Mouse (Mus musculus): ENCODE data around the gene Trir. TPM values are rescaled to one million over a fixed set of nuclear protein-coding genes. Genes with fewer than 3 reads are reported as not detected.

Gene Trir
- polyA plus RNA-seq, 1 experiment from 2014 or later, result 180 TPM

GRCm38 (mm10) chr8:85076993-85077392, 50.4 kb downstream of the Trir start:
- WGBS, result 0% methylated on average over 2 of the region's 2 CpGs
- Histone ChIP-seq H3K9me3 (no peaks in the 10 kb centered on the region), H3K9ac (no peak overlapping the region), H3K36me3 (peaks cover 37% of the 10 kb centered on the region), H3K4me3 (no peak overlapping the region), H3K27me3 (replicated peaks) (no peaks in the 10 kb centered on the region), H3K4me2 (replicated peaks) (no peak overlapping the region), H3K27ac (no peak overlapping the region), H3K4me1 (peaks cover 31% of the 10 kb centered on the region)
- ATAC-seq (ENCODE audit: low FRiP score, low read depth), result peak; percentile 31; the same call in 1 of the 2 replicates

Small RNAs within 50 kb of the gene (microRNA-seq; reads per million reads assigned to microRNA genes)
- 1.5 reads per million for gene Mir7070

Other genes with a start within 250 kb of the Trir start
- 8.4 and 11.2 TPM in 2 replicates for gene Nfix, start 226.5 kb upstream of the Trir start, polyA plus RNA-seq (2016; fragmentation: Nextera tagmentation; extraction: Ambion mirVana)
- 6.5 and 8.3 TPM in 2 replicates for gene Dand5, start 204.0 kb upstream of the Trir start, polyA plus RNA-seq (2016; fragmentation: Nextera tagmentation; extraction: Ambion mirVana)
- 39.7 and 40.1 TPM in 2 replicates for gene Gadd45gip1, start 195.3 kb upstream of the Trir start, polyA plus RNA-seq (2016; fragmentation: Nextera tagmentation; extraction: Ambion mirVana)
- 89.7 and 94.8 TPM in 2 replicates for gene Rad23a, start 186.2 kb upstream of the Trir start, polyA plus RNA-seq (2016; fragmentation: Nextera tagmentation; extraction: Ambion mirVana)
- 753 and 769 TPM in 2 replicates for gene Calr, start 179.9 kb upstream of the Trir start, polyA plus RNA-seq (2016; fragmentation: Nextera tagmentation; extraction: Ambion mirVana)
- gene Farsa, start 169.8 kb upstream of the Trir start, polyA plus RNA-seq (2016; fragmentation: Nextera tagmentation; extraction: Ambion mirVana), result 108 and 110 TPM in 2 replicates
- 34.2 and 34.9 TPM in 2 replicates for gene Syce2, start 154.7 kb upstream of the Trir start, polyA plus RNA-seq (2016; fragmentation: Nextera tagmentation; extraction: Ambion mirVana)
- 32.1 and 37.0 TPM in 2 replicates for gene Gcdh, start 132.9 kb upstream of the Trir start, polyA plus RNA-seq (2016; fragmentation: Nextera tagmentation; extraction: Ambion mirVana)
- gene Klf1, start 124.9 kb upstream of the Trir start, polyA plus RNA-seq (2016; fragmentation: Nextera tagmentation; extraction: Ambion mirVana), result 3.4 and 4.0 TPM in 2 replicates
- gene Dnase2a, start 118.3 kb upstream of the Trir start, polyA plus RNA-seq (2016; fragmentation: Nextera tagmentation; extraction: Ambion mirVana), result 5.2 and 6.5 TPM in 2 replicates
- gene Mast1, start 89.5 kb upstream of the Trir start, polyA plus RNA-seq (2016; fragmentation: Nextera tagmentation; extraction: Ambion mirVana), result 43.0 and 44.9 TPM in 2 replicates
- 0.93 and 1.1 TPM in 2 replicates for gene Rtbdn, start 79.8 kb upstream of the Trir start, polyA plus RNA-seq (2016; fragmentation: Nextera tagmentation; extraction: Ambion mirVana)
- not detected in 2 replicates for gene Gm49661, start 57.4 kb upstream of the Trir start, polyA plus RNA-seq (2016; fragmentation: Nextera tagmentation; extraction: Ambion mirVana)
- 1,247 and 1,331 TPM in 2 replicates for gene Prdx2, start 57.2 kb upstream of the Trir start, polyA plus RNA-seq (2016; fragmentation: Nextera tagmentation; extraction: Ambion mirVana)
- 78.4 and 85.2 TPM in 2 replicates for gene Rnaseh2a, start 57.1 kb upstream of the Trir start, polyA plus RNA-seq (2016; fragmentation: Nextera tagmentation; extraction: Ambion mirVana)
- 9.9 TPM in 2 replicates for gene Junb, start 48.1 kb upstream of the Trir start, polyA plus RNA-seq (2016; fragmentation: Nextera tagmentation; extraction: Ambion mirVana)
- 17.6 and 18.2 TPM in 2 replicates for gene Hook2, start 36.2 kb upstream of the Trir start, polyA plus RNA-seq (2016; fragmentation: Nextera tagmentation; extraction: Ambion mirVana)
- not detected in 2 replicates for gene Best2, start 12.3 kb upstream of the Trir start, polyA plus RNA-seq (2016; fragmentation: Nextera tagmentation; extraction: Ambion mirVana)
- gene Asna1, start 1.5 kb upstream of the Trir start, polyA plus RNA-seq (2016; fragmentation: Nextera tagmentation; extraction: Ambion mirVana), result 144 and 150 TPM in 2 replicates
- gene Tnpo2, start 10.1 kb downstream of the Trir start, polyA plus RNA-seq (2016; fragmentation: Nextera tagmentation; extraction: Ambion mirVana), result 39.2 and 40.4 TPM in 2 replicates
- 38.1 and 40.5 TPM in 2 replicates for gene Fbxw9, start 33.2 kb downstream of the Trir start, polyA plus RNA-seq (2016; fragmentation: Nextera tagmentation; extraction: Ambion mirVana)
- gene Gm5741, start 41.2 kb downstream of the Trir start, polyA plus RNA-seq (2016; fragmentation: Nextera tagmentation; extraction: Ambion mirVana), result not detected in 2 replicates
- gene Dhps, start 44.9 kb downstream of the Trir start, polyA plus RNA-seq (2016; fragmentation: Nextera tagmentation; extraction: Ambion mirVana), result 76.3 and 87.4 TPM in 2 replicates
- gene Wdr83os, start 53.9 kb downstream of the Trir start, polyA plus RNA-seq (2016; fragmentation: Nextera tagmentation; extraction: Ambion mirVana), result 104 and 111 TPM in 2 replicates
- 54.6 and 57.9 TPM in 2 replicates for gene Wdr83, start 54.5 kb downstream of the Trir start, polyA plus RNA-seq (2016; fragmentation: Nextera tagmentation; extraction: Ambion mirVana)
- gene Man2b1, start 56.4 kb downstream of the Trir start, polyA plus RNA-seq (2016; fragmentation: Nextera tagmentation; extraction: Ambion mirVana), result 18.0 and 18.7 TPM in 2 replicates
- 1.4 TPM in 2 replicates for gene Zfp791, start 96.3 kb downstream of the Trir start, polyA plus RNA-seq (2016; fragmentation: Nextera tagmentation; extraction: Ambion mirVana)
- gene Cks1brt, start 125.1 kb downstream of the Trir start, polyA plus RNA-seq (2016; fragmentation: Nextera tagmentation; extraction: Ambion mirVana), result not detected in 2 replicates
- gene Olfr371, start 199.2 kb downstream of the Trir start, polyA plus RNA-seq (2016; fragmentation: Nextera tagmentation; extraction: Ambion mirVana), result not detected in 2 replicates